Mouse (Mus musculus): Measurements from ENCODE around the gene Hist2h2ab.
"Not testable (repeated sequence)": the region's sequence is repeated elsewhere in the genome, so short reads cannot be mapped to it uniquely, and the experiment has no call there.

Hist2h2ab gene

DNA sequence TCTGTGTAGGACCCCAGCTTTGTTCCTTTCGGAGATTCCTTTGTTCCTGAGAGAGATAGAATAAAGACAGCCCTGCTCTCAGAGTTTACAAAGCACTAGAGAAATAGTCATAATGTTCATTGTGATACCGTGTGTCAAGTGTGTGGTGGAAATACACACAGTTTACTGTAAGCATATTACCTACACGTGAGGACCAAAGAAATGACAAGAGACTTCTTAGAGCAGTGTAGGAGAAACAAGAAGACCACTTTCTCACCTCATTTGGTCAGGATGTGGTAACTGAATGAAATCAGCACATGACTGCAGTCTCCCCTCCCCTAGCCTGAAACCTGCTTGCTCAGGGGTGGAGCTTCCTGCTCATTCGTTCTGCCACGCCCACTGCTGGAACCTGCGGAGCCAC lies 21.5 kb upstream of the Hist2h2ab start:
- peak; percentile 16 for DNase-seq (ENCODE audit: low spot score)

GRCm38 (mm10) chr3:96198601-96199251 lies 20.9 kb upstream of the Hist2h2ab start:
- not testable (repeated sequence) for DNase-seq (ENCODE audit: low spot score)

DNA sequence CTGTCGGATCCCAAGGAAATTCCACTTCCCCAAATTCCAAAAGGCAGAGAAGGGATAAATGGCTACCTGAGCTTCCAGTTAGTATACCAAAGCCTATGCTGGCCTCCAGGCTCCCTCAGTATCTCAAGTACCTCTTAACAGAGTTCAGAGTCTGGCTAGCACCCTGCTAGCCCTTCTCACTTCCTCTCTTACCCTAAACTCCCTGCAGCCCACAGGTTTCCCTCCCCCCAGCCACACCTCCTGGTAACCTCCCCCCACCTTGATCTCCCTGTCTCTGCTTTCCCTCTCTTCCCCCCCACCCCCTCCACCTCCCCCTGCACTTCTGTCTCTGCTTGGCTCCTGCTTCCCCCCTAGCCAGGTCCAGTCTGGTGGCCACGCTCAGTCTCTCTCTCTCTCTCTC lies 19.9 kb upstream of the Hist2h2ab start:
- DNase-seq (ENCODE audit: low spot score) = no peak

- DNase-seq (ENCODE audit: low spot score) = no peak
These were observed 11.8 kb upstream of the Hist2h2ab start for GRCm38 (mm10) chr3:96207819-96208218.

DNA sequence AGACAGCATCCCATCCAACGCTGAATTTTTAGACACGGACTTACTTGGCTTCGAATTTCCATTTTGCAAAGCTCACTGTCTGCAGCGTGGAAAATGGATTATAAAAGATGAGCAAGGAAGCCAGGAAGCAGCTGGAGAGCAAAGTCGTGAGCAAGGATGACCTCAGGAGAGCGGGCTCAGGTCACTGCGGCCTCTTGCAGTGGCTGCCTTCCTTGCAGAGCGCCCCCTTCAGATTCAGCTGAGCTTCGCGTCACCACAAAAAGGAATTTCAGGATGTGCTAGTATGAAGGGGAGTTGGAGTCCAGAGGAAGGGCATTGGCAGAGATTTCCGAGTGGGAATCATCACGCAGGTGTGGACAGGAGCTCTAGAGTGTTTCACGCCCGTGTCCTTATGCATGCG lies 10.4 kb upstream of the Hist2h2ab start:
- DNase-seq (ENCODE audit: low spot score) = no peak

GRCm38 (mm10) chr3:96219191-96219641 lies 449 bp upstream of the Hist2h2ab start:
- DNase-seq (ENCODE audit: low spot score) = peak; percentile 35

- DNase-seq (ENCODE audit: low spot score) = not testable (repeated sequence)
These were observed 583 bp downstream of the Hist2h2ab start for GRCm38 (mm10) chr3:96220131-96220764.

DNA sequence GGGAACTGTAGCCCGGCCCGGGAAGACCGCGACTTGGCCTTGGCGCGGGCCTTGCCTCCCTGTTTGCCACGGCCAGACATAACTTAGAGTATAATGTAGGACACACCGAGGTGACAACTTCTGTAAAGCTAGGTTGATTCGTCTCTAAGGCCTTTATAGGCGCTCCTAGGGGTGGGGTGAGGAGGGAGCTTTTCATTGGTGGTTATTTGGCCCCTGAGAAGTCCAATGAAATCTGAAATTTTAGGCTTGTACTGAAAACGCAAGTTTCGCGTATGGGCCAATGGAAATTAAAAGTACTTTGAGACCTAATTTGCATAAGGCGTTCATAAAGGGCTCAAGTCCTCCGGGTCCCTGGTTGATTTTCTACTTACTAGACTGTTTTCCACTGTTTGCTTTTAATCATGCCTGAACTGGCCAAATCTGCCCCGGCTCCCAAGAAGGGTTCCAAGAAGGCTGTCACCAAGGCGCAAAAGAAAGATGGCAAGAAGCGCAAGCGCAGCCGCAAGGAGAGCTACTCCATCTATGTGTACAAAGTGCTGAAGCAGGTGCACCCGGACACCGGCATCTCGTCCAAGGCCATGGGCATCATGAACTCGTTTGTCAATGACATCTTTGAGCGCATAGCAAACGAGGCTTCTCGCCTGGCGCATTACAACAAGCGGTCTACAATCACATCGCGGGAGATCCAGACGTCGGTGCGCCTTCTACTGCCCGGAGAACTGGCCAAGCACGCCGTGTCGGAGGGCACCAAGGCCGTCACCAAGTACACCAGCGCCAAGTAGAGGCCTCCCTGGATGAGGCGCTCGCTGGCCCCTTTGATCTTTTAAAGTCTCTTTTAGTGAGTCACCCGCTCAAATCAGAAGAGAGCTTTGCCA lies 1.3 kb downstream of the Hist2h2ab start, which contains the start of the genes Hist2h2ac and Hist2h2be:
Gene Hist2h2ac, minus strand, starts transcription at position 116 of the 875 bp plus-strand sequence.
Gene Hist2h2be, plus strand, starts transcription at position 355 of the 875 bp plus-strand sequence.
- peak; percentile 87 for DNase-seq (ENCODE audit: low spot score)

DNA sequence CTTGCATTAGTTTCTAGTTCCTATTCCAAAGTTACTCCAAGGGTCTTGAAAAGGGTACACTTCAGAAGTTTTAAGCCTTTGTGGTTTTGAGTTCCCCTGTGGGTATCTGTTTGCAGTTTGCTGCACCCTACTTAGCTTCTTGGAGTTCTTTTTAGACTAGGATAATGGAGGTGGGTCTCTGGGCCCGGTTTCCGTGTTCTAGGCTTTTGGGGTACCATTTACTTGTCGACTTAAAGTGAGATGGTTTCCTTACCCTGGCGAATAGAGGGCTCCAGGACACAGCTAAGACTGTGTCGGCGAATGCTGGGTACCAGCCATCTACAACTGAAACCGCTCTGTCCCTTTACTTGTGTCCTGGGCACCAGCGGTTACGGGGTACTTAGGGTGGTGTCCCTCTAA lies 2.0 kb downstream of the Hist2h2ab start:
- peak; percentile 33 for DNase-seq (ENCODE audit: low spot score)

- DNase-seq (ENCODE audit: low spot score) = no peak
These were observed 3.1 kb downstream of the Hist2h2ab start for GRCm38 (mm10) chr3:96222774-96223173.

GRCm38 (mm10) chr3:96225421-96225820 lies 5.8 kb downstream of the Hist2h2ab start:
- no peak for DNase-seq (ENCODE audit: low spot score)

DNA sequence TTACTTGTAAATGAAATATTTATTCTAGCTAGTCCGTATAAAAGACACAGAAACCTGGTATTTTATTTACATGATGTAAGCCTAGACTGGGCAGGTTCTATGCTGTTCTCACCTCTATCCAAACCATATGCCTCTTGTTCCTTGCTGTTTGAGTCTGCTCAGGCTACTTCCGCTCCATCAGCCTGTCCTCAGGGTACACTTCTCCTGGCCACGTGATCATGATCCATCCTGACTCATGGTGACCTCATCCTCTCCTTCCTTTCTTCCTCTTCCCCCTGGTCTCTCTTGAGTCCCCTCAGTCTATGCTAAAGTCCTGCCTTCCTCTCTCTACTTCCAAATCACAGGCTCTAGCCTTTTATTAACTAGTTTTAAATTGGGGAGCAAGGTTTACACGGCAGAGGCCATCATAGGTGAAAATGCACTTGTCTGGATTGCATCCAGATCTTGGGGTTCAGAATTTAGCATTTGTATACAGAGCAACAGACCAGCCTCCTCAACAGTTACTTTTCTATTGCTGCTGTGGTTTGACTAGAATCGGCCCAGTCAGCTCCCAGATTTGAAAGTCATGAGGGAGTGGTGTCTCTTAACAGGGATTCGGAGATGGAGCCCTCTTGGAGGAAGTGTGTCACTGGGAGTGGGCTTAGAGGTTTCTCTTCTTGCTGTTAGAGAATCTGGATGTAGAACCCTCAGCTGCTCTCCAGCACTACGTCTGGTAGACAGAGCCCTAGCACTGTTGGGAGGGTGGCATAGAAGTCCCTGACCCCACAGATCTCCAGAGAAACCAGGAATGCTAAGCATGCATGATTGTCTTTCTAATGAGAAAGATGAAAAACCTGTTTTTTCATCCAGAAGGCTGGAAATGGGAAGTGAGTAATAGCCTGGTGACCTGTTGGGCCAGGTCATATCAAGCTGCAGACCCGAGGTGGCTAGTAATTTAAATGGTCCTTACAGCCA lies 7.3 kb downstream of the Hist2h2ab start:
- no peak for DNase-seq (ENCODE audit: low spot score)

GRCm38 (mm10) chr3:96228828-96229227 lies 9.2 kb downstream of the Hist2h2ab start:
- no peak for DNase-seq (ENCODE audit: low spot score)

- DNase-seq (ENCODE audit: low spot score) = no peak
These were observed 10.7 kb downstream of the Hist2h2ab start for GRCm38 (mm10) chr3:96230404-96230803.

GRCm38 (mm10) chr3:96230910-96231757 lies 11.5 kb downstream of the Hist2h2ab start:
- DNase-seq (ENCODE audit: low spot score) = no peak

DNA sequence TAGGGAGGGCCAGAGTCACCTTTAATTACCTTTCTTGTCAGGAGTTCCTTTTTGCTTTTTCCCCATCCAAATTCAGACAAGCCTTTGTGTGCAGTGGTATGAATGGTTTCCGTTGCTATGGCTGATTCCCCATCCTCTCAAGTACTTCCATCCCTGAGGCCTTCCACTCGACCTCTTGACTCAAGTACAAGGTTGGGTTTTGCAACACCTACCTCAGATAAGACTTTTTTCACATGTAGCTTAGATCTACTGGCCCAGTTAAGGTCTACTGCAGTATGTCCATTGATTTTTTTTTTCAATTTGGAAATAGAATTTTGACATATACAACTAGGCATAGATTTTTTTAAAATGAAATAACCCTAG lies 12.1 kb downstream of the Hist2h2ab start:
- no peak for DNase-seq (ENCODE audit: low spot score)

GRCm38 (mm10) chr3:96234914-96235313 lies 15.2 kb downstream of the Hist2h2ab start:
- DNase-seq (ENCODE audit: low spot score) = no peak

DNA sequence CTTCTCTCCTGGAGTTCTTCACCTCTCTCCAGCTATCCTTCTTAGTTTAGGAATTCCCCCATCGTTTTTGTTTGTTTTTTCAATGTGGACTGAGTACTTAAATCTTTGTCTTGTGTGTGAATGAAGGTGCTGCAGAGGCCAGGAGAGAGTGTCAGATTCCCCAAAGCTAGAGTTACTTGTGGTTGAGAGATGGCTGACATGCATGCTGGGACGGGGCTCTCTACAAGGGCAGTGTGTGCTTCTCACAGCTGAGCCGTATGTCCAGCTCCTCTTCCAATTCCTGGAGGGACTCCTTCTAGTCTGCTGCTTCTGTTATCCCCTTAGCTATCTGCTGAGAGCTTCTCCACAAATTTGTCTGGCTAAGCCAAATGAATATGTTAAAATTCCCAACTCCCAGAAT lies 16.2 kb downstream of the Hist2h2ab start:
- DNase-seq (ENCODE audit: low spot score) = no peak

DNA sequence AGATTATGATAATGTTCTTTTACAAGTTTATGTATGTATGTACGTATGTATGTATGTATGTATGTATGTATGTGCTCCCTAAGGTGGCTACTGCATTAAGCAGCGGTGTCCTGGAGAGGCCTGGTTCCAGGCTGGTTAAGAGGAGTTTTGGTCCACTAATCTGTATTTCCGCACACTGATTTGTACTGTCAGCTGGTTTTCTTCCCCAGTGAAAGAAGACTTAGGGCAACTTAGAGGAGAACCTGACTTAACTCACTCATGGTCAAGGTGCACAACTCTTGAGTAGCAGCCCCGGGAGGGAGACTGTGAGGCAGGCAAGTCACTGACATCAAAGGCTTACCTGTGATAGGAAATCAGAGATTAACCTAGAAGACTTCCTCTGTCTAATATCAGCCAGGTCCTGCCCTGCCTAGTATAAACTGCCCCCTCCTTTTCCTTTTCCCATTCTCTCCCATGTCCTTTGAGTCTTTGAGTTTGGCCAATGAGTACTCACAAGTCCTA lies 17.2 kb downstream of the Hist2h2ab start:
- DNase-seq (ENCODE audit: low spot score) = no peak

GRCm38 (mm10) chr3:96237335-96237903 lies 17.8 kb downstream of the Hist2h2ab start:
- no peak for DNase-seq (ENCODE audit: low spot score)
